Mouse (Mus musculus) central nervous system, embryonic 18 days (tissue): Measurements from ENCODE around the gene Lce1m. TPM values are rescaled to one million over a fixed set of nuclear protein-coding genes. Genes with fewer than 3 reads are reported as not detected.

ENCODE experiments used
- polyA plus RNA-seq: library from polyadenylated mRNA; depleted of rRNA; stranded (reverse); fragments of >200 nt; gene quantifications from 2 replicates; pipeline ENCODE4 v1.2.3, GENCODE M21; 2012; rRNA removed

Gene Lce1m
- polyA plus RNA-seq, result not detected in 2 replicates

GRCm38 (mm10) chr3:93018960-93019359 lies at the start of gene Lce1m:
Gene Lce1m, minus strand, starts transcription at chr3:93019060.

GRCm38 (mm10) chr3:93068523-93068922 lies 49.7 kb upstream of the Lce1m start, which contains the start of gene Gm4858:
Gene Gm4858, plus strand, starts transcription at chr3:93068823.

GRCm38 (mm10) chr3:93015460-93016104 lies 3.3 kb downstream of the Lce1m start, which contains the start of gene Crct1:
Gene Crct1, minus strand, starts transcription at chr3:93015687.

GRCm38 (mm10) chr3:92991926-92992325 lies 26.9 kb downstream of the Lce1m start, which contains the start of gene Lce3f:
Gene Lce3f, plus strand, starts transcription at chr3:92992226.

Other genes starting within 250 kb of the Lce1m start
- gene Lce1i, start 240.2 kb downstream of the Lce1m start, polyA plus RNA-seq, result not detected in 2 replicates
- gene Lce1j, start 228.5 kb downstream of the Lce1m start, polyA plus RNA-seq, result not detected in 2 replicates
- not detected in 2 replicates for gene Lce1k, start 211.2 kb downstream of the Lce1m start, polyA plus RNA-seq
- not detected in 2 replicates for gene Kprp, start 191.8 kb downstream of the Lce1m start, polyA plus RNA-seq
- gene Lce1l, start 167.8 kb downstream of the Lce1m start, polyA plus RNA-seq, result not detected in 2 replicates
- not detected in 2 replicates for gene 2310050C09Rik, start 148.8 kb downstream of the Lce1m start, polyA plus RNA-seq
- gene Lce3a, start 92.8 kb downstream of the Lce1m start, polyA plus RNA-seq, result not detected in 2 replicates
- gene Lce3b, start 86.1 kb downstream of the Lce1m start, polyA plus RNA-seq, result not detected in 2 replicates
- gene Lce3c, start 74.6 kb downstream of the Lce1m start, polyA plus RNA-seq, result not detected in 2 replicates
- not detected in 2 replicates for gene Lce3d, start 61.7 kb downstream of the Lce1m start, polyA plus RNA-seq
- not detected in 2 replicates for gene Lce3e, start 52.0 kb downstream of the Lce1m start, polyA plus RNA-seq
- gene Lce3f, start 26.8 kb downstream of the Lce1m start, polyA plus RNA-seq, result not detected in 2 replicates
- 1.2 and 2.7 TPM in 2 replicates for gene Crct1, start 3.4 kb downstream of the Lce1m start, polyA plus RNA-seq
- not detected in 2 replicates for gene Gm4858, start 49.8 kb upstream of the Lce1m start, polyA plus RNA-seq
- gene Crnn, start 125.7 kb upstream of the Lce1m start, polyA plus RNA-seq, result not detected in 2 replicates
- not detected in 2 replicates for gene Flg2, start 178.2 kb upstream of the Lce1m start, polyA plus RNA-seq